Mouse (Mus musculus) kidney, postnatal 14 days (tissue): ENCODE results near the gene Kdm4d.
"Not testable (repeated sequence)": the region's sequence is repeated elsewhere in the genome, so short reads cannot be mapped to it uniquely, and the experiment has no call there.

Experiments used
- DNase-seq: peaks from one replicate; pipeline ENCODE4 v3.0.0; 2022; ENCODE audit warnings: mixed read lengths

The Kdm4d gene

DNA sequence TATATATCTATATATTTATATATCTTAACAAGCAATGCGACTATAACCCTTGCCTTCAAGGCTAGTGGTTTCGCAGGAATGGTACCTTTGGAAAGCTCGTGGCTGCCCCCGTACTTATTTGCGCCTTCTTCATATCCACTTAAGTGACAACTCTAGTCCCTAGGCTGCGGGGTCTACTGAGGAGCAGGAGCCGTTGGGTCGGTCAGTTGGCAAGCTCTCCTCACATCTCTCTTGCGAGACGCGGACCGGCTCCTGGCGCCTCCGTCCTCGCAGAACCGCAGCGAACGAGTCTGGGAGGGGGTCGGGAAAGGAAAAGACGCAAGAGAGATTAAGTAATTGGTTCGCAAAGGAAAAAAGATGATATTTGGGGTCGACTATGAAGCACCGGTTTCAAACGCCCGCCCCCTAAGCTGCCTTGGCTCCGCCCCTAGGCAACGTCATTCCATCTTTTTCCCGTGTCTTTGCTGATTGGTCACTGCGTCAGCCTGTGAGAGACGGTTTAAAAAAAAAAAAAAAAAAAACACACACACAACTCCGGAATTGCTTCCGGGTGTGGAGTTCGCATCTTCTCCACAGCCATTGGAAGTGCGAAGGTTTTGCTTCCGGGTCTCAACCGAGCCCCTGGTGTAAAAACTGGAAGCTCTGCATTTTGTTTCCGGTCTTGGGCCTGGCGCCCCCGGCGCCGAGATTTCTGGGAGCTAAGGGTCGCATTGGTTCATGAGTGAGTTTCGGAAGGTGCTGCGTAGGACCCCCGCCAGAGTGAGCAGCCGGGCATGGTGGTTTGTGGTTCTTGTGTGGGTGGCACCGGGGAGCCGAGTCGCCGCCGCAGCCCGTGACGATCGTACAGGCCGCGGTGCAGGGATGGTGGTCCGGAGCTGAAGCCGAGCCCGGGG, at the start of gene Kdm4d, which contains the start of gene Cwc15:
TSS of gene Kdm4d (minus strand) at position 460 of the 893 bp plus-strand sequence.
TSS of gene Cwc15 (plus strand) at position 595 of the 893 bp plus-strand sequence.
- peak; percentile 97 for DNase-seq

DNA sequence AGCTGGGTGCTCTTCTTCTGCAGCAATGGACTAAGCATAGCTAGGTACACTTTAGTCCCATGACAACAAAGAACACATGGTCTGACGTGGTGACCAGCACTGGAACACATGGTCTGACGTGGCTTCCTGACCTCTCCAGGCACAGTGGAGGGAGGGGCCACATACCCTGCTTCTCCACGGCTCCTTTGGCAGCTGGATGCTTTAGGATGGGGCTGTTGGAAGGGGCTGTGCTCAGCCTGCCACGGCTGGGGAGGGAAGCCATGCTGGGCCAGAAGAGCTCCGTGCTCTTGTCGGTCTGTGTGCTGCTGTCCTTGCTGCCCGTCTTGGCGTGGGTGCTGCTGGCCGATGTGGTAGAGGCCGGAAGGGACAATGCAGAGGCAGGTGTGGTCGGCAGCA, 48.1 kb upstream of the Kdm4d start:
- DNase-seq: no peak

DNA sequence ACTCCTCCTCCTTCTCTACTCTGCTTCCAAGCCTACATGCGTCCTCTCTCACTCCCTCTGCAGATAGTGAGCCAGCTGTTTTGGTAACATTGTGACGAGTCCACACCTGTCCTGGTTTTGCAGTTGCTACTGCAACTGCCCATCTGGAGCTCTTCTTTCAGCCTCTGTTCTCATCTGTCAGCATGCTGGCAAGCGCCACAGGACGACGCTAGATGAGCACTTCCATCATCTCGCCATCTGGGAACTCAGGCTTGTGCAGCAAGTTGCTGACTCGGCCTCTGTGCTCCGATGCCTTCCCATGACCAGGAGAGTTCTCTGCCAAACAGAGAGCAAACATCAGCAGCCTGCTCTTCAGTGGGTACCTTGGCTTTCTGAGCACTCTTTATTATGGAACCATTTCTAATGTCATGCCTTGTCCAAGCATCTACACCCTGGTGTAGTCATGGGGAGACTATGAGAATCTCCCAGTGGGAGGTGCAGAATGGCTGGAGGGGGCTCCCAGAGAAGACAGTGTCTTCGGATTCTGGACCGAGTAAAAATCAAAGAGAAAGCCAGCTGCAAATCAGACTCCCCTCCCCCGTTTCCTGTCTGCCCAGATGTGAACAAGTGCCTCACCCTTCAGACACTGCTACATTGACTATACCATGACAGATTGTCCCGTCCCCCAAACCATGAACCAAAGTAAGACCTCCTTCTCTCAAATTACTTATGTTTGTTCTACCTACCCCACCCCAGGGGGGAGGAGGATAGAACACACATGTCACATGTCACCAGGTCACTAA, 47.5 kb upstream of the Kdm4d start:
- DNase-seq: no peak

DNA sequence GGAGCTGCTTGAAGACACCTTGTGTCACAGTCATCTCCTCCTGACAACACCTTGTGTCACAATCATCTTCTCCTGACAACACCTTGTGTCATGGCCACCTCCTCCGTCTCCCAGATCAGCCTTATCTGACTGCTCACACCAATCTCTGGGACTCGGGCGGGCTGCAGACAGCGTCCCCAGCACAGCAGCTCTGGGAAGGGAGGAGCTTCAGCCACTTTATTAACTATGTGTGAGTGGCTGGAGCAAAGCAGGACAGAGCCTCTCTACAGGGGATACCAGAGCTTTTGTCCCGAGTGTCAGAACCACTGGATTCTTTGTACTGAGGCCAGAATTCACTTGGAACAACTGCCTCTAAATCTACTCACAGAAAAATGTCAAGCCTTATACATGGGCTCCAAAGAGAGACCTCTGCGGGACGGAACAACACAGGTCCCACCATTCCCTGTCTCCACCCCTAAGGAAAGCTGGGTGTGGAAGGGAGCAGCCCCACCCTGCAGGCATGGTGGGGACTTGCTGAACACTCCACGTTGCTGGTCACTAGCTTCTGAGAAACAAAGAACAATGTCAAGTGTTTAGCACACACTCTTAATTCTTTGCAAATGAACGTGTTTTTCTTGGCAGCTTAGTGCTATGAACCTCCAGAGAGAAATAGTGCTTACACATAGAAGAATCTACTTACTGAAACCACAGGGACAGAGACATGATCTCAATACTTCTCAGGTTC, 43.9 kb upstream of the Kdm4d start:
- DNase-seq: no peak

DNA sequence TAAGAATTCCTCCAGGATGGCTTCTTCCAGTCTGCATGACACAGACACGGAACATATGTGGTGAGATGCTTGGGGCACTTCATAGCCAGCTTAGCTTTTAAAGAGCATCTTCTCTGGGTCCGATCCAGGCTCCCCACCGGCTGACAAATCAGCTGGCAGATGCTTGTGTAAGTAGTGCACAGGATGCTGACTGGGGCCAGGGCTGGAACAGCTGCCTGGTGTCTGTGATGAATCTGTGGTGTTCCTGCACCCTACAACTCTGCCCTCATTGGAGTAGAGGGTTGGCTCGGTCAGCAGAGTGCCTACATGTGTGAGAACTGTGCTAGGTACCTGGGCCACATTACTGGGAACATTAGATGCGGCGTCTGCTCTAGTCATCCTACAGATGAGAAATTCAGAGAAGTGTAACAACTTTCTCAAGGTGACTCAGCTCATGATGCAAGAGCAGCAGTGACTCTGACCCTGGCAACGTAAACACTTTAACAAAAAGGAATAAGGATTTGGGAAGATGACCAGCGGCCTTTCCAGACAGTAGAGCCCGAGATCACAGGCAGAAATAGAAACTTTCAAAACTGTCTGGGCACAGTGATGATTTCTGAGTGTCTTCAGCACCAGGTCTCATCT, 34.7 kb upstream of the Kdm4d start:
- no peak for DNase-seq

DNA sequence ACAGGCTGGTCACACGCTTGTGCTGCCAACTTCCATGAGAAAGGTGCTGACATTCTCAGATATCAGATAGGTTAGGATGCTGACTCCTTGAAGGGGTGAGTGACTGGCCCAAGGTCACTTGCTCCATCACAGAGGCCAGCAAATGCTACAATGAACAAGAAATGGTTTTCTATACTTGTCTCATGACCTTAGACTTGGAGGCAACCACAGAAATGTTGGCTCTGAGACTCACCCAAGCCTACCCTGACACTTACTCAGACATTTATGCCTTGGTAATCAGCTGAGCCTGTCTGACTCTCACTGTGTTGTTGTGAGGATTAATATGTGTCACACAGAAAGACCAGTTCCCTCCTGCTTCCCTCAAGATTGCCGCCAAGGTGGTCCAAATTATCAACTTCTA, 33.4 kb upstream of the Kdm4d start:
- DNase-seq: no peak

DNA sequence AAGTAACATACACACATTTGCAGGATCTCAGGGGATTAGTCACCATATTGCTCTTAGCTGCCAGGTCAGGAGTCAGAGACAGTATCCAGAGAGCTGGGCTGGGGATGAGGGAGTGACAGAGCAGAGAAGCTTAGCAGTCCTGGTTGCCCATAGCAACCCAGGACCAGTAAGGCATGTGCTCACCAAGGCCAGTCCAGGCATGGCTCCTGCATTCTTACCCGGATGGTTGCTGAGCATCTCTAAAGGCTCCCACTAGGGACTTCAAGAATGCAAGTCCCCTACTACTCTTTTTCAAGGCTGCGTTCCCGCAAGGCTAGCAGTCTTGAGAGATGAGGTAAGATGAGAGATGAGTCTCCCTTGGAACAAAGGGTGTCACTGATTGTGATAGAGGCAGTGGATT, 32.0 kb upstream of the Kdm4d start:
- no peak for DNase-seq

DNA sequence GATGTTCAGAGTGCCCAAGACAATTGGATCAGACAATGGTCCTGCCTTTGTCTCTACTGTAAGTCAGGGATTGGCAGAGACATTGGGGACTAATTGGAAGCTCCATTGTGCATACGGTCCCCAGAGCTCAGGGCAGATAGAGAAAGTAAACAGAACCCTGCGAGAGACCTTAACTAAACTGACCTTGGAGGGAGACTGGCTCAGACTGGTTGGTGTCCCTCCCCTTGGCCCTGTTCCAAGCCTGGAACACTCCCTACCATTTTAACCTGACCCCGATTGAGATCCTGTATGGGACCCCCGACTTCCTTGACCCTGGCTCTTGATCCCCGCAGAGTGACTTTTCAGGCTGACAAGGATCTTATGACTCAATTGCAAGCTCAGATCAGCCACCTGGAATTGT, 29.7 kb upstream of the Kdm4d start:
- no peak for DNase-seq

DNA sequence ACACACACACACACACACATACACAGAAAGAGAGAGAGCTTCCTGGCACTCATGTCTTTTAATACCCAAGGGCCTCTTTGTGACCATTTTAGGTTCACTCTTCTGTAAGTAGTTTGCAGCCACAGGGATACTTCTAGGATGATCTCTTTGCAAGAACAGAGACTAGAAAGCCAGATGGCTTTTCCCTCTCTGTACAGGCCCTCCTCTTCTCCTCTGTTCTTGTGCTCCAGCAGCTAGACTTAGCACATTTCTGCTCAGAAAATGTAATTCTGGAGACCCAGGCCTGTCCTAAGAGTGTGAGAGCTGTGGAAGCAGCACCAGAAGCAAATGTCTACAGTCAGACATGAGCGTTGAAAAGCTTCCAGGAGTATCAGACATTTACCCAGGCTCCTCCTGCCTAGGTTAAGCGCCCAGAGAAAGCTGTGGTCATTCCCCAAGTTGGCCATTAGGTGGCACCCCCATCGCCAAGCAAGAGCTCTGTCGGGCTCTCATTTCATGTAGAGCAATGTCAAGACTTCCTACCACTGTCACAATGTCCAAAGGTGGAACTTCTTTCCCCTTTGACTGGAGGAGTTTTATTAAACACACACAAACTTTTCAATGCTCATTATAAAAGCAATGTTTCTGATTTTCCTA, 23.2 kb upstream of the Kdm4d start:
- peak; percentile 84 for DNase-seq

DNA sequence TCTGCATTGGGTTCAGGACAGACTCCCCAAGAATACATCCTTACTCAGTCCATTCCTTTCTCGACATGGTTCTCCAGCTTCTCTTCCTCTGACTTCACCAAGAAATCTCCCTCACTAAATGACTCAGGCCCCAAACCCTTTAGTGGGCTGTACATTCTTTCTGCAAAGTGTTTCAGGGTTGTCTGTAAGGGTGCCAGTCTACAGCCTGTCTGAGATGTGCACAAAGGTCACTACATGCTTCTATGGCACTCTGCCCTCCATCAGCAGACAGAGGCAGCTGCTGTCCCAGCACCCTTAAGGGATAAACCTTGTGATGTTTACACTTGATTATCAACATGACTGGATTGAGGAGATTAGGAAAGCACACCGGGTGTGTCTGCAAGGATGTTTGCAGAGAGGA, 21.4 kb upstream of the Kdm4d start:
- DNase-seq: no peak

DNA sequence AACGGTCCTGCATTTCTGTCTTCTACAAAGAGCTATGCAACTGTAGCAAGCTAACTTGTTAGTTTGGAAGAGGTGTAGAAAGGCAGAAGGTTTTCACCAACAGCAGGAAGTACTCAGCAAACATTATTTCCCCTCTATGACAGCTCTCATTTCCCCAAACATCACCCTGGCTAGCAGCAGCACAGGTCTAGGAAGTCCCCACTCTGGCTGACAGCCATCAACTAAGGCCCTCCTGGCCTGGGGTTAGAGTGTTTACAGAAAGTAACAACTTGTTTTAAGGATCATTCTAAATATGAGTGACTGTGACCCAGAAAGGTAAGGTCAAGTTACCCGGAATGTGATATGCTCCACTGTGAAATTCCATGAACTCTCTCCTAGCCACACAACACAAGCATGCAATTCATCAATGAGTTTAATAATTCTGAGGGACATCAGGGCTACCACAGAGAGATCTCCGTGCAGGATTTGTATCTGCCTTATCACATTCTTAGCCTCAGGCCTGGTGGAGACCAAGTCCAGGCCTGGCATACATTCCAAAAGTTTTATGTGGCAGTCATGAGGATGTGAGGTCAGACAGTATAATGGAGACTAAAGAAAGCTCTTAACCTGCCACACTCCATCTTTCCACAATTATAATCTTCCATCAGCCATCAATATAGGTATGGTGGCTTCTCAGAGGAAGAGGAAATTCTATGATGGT, 20.8 kb upstream of the Kdm4d start:
- DNase-seq: peak; percentile 5

DNA sequence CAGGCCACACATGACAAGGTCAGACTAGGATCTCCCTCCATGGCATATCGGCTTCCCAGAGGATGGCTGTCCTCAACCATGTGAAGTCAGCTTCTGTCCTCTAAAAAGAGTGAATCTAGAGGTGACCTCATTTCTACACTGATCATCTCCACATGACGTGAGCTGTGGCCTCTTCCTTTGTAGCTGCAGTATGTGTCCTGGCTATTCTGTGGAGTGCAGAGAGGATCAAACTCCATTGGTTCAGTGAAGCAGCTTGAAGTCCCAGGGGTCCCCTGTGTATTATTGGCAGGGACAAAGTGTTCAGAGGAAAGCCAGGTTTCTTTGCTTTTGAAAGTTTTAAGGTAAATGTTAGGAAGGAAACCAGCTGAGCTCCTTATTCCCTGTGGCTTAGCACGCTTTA, 17.8 kb upstream of the Kdm4d start:
- DNase-seq: no peak

DNA sequence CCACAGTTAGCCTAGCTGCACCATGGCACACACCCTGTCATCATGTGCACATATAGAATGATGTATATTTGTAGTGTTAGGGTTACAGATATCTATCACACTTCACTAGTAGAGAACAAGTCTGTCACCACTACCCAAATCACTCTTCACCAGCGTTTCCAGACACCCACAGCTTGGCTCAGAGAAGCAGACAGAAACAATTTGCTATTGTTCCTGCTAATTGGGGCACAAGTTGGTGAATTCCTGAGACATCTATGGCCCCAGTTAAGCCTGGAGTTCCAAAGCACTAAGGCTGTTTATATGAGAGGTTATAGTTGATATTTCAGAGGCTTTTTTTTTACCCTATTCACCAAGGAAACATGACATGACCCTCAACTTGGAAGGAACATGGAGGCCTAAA, 17.0 kb upstream of the Kdm4d start:
- no peak for DNase-seq

DNA sequence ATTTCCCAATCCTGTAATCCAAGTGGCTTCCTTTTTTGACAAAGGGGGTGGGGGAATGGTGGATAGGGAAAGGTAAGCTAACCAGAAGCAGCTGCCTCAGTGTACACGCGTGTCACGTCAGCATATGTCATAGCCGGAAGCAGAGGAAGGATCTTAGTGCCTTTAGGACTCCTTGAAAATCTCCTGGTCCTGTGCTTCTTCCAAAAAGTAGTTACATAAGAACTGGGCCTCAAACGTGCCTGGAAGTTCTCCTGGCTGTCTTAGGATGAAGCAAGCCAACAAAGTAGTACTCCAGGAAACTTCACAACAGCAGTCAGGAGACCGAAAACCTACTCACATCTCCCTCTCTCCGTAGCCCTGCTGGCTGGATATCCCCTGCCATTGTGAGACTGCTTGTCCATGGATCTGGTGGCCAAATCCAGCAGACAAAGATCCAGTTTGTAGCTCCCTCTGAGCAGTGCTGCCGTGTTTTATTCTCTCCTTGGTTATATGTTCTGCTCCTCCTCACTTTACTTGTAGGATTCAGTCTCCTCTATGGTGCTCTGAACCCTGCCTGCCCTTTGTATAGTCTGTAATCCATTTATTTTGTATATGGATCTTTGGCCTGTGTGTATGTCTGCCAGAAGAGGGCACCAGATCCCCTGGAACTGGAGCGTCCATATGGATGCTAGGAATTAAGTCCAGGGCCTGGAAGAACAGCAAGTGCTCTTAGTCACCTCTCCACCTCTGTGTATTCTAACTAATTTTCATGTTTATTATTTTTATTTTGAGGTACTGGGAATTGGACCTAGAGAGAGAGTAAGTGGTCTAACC, 12.6 kb upstream of the Kdm4d start:
- DNase-seq: peak; percentile 41

DNA sequence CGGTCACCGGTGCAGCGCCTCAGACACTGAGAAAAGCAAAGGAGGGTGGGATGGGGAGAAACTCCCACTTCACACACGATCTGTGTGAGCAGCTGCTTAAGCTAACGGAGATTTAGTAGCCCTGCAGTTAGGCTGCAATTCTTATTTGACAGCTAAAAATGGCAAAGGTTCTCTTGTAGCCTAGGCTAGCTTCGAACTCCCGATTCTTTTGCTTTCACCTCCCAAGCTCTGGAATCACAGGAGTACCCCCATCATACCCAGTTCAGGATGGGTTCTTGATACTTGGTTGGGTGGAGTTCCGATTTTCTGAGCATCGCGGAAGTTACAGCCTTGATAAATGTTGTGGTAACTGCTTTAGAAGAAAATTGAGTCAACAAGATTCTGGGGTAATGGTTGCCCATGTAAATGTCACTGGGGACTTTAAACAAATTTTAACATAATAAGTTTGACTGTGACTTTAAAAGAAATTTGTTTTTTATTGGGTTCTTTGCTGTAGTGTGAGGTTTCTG, 688 bp upstream of the Kdm4d start:
- no peak for DNase-seq

DNA sequence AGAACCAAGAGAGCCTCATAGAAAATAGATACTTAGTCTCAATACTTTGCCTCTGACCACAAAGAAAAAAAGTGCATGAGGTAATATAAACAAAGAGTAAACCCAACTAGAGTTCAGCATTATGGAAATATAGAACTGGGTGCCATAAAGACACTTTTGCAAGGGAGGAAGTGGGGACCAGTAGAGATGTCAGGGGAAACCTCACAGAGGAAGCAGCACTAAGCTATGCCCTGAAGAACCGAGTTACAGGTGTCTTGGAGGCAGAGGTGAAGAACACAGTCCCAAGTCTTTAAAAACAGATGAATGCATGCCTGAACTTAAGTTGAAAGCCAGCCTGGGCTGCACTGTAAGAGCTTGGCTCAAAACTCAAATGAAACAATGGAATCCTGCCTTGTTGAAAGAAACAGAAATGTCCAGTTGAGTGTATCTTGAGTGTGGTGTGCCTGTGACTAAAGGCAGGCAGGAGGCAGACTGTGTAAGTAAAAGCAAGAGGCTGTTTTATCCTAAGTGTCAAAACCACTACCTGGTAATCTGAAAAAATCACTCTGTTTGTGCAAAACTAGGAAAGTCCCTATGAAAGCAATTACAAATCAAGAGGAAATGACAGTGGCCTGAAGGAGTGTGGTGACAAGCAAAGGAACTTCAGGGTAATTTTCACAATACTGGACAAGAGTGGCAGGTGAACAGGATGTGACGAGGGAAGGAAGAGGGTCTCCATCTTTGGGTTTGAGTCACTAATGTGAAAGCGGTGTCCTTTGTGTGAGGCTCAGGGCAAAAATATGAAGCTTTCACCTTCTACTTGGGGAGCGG, 1.2 kb downstream of the Kdm4d start:
- no peak for DNase-seq

DNA sequence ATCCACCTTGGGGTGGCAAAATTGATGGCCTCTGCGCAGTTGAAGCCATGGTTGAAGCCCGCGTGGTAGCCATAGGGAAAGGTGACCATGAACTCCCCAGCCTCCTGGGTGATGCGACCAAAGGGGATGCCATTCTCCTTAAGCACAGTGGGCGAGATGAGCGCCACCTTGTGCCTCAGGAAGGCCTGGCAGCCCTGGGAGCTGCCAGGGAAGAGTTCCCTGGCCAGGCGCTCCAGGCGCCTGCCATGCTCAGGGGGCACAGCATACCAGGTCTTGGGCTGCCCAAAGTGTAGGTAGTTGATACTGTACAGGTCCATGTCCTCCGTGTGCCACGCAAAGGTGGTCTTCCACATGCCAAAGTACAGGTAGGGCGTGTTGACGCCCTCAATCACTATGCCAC, 36.6 kb downstream of the Kdm4d start:
- not testable (repeated sequence) for DNase-seq

DNA sequence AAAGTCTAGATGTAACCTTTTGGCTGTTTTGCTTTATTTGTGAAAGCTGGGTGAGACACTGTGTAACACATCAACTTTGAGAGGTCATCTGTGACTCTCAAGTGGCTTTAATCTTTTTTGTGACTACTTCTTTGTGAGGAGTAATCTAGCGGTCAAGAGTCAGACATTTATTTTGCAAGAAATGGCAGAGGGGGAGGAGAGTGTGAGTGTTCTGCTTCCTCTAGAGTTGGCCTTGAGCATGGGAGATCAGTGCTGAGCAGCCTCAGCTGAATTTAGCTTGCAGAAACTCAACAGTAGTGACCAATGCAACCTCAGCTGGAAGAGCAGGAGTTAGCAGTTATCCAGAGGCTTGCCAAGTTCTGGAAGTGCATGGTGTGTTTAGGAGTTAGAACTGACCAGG, 37.7 kb downstream of the Kdm4d start:
- DNase-seq: not testable (repeated sequence)

DNA sequence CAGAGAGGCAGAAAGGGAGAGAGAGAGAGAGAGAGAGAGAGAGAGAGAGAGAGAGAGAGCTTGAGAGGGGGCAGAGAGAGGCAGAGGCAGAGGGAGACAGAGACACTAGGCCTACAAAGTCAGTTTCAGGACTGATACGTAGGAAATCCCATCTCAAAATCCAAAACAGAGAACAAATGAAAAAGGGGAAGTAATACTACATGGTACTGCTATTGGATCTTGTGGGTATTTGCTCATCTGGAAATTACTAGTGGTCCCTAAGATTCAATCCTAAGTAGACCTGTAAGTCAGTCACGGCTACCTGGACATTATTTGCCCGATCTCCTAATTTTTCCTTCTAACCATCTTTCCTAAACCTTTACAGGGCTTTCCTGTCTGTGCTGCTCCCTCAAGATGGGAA, 44.0 kb downstream of the Kdm4d start:
- DNase-seq: no peak

DNA sequence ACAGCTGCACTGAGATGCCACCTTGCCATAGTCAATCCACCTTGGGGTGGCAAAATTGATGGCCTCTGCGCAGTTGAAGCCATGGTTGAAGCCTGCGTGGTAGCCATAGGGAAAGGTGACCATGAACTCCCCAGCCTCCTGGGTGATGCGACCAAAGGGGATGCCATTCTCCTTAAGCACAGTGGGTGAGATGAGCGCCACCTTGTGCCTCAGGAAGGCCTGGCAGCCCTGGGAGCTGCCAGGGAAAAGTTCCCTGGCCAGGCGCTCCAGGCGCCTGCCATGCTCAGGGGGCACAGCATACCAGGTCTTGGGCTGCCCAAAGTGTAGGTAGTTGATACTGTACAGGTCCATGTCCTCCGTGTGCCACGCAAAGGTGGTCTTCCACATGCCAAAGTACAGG, 49.2 kb downstream of the Kdm4d start:
- DNase-seq: not testable (repeated sequence)
